Mouse (Mus musculus): Measurements from ENCODE around the gene Amacr. TPM values are rescaled to one million over a fixed set of nuclear protein-coding genes. Genes with fewer than 3 reads are reported as not detected.
A peak's percentile ranks its signal among the peaks of the same experiment; 100 is the strongest.
"Not testable (repeated sequence)": the region's sequence is repeated elsewhere in the genome, so short reads cannot be mapped to it uniquely, and the experiment has no call there.

The Amacr gene
- total RNA-seq, 2 experiments from 2014 or later, result 35.3 to 36.0 TPM

DNA sequence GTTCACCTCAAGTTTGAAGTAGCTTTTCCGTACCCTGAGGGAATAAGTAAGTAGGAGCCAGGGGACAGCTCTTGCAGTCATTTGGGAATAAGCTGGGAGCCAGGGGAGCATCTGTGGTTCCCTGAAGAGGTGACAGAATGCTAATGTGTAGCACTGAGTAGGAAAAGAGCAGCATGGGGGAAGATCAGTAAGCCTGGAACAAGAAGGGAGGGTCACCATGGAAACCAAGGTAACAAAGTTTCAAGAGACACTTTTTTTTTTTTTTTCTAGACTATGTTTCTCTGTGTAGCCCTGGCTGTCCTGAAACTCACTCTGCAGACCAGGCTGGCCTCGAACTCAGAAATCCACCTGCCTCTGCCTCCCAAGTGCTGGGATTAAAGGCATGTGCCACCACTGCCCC lies 4.9 kb downstream of the Amacr start:
- DNase-seq, result not testable (repeated sequence)

DNA sequence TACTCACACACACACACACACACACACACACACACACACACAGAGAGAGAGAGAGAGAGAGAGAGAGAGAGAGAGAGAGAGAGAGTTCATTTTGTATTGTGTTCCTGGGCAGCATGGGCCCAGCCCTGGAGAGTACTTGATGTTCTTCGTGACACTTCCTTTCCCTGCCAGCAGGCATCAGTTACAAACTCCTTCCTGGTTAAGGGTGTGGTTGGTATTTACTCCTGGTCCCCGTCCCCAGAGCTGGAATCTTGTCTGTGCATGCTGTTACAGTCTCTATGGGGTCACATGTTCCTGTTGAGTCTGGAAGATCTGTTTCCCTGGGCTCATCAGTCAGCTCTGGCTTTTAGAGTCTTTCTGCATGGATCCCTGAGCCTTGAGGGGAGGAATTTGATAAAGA lies 8.9 kb downstream of the Amacr start:
- no peak for DNase-seq

DNA sequence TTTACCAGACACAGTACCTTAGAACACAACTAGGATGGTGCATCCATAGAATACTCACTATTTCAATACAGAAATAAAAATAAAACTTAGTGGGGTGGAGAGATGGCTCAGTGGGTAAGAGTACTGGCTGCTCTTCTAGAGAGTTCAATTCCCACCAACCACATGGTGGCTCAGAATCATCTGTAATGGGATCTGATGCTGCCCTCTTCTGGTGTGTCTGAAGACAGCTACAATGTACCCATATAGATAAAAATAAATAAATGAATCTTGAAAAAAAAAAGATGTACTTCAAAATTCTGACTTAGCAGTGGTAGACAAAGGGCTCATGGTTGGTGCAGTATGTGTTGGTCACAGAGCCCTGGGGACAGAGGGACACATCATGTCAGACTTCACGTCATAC lies 10.0 kb downstream of the Amacr start:
- no peak for DNase-seq

DNA sequence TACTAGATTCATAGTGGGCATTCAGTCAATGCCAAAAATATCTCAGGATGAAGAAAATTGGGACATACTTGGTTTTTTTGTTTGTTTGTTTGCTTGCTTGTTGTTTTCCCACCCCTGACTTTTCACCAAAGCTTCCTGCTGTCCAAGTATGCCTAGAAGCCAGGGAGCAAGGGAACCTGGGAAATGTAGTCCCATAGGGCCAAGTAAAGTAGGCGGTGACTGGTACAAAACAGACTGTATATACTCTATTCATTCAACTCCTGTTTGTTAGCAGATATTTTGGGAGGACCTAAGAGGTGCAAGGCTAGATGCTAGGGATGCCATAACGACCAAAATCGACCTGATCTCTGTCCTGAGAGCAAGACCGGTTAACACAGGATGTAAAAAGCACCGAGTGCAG lies 18.3 kb downstream of the Amacr start:
- peak in 1 of 2 experiments; percentile 7 for DNase-seq

DNA sequence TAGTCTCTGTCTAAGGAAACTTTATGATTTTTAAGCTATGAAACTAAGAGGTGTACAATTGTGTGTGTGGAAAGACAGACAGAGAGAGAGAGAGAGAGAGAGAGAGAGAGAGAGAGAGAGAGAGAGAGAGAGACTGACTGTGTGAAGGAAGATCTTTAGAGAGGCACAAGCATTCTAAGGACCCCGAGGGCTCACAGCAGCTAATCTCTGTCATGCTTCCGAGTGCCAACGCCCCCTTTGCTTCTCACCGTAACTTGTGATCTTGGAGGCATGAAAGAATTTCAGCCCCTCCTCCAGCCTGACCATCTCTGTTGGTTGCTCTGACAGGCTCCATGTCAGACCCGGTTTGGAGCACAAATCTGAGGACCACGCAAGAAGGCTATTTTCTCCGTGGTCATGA lies 18.9 kb downstream of the Amacr start, which contains the start of gene Slc45a2:
Gene Slc45a2 (plus strand): TSS at position 301 of the 400 bp plus-strand sequence.
- DNase-seq, result no peak

DNA sequence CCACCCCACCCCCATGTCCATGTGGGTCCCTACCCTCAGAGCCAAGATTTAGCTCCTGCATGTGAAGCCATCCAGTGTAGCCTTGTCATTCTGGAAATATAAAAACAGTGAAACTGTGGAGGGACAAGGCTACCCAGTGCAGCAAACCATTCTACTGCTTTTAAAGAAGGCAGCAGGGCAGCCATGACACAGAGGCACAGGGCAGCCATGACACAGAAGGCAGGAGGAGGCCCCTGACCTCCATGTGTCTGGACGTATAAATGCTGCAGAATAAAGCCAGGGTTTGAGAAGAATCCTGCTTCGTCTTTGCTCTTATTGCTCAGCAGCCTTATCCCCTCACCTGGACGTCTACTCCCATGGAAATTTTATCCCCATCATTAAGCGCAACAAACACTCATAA lies 22.2 kb downstream of the Amacr start:
- no peak for DNase-seq

DNA sequence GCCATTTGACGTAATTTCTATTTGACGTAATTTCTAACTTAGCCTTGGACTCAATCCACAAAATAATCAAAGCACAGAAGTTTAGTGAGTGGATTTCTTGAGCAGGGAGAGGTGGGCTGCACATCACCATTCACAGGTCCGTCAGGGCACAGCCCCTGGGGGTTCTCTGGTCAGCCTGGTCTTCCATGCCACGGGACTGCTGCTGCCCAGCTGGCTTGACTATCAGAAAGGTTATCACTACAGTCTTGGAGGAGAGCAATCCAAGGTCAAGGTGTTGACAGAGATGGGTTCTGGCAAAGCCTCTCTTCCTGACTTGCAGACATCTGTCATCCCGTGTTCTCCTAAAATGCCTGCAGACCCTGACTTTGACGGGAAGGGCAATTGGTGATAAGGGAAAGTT lies 23.1 kb downstream of the Amacr start:
- DNase-seq, result no peak

DNA sequence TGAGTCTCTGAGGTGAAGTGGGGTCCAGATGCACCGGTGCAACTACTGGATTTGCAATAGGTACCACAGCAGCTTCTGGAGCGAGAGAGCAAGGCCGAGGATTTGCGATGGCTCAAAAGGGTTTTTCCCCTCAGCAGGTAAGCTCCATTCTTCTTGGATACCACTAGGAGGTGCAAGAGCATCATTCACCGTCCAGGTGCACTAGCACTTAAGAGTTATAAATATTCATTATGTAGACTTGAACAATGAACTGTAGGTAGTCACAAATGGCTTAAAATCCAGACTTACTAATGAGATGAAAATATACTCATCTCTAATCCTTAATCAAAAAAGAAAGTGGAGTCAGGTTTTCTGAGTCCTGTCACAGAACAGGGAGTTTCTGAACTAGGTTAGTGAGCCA lies 27.2 kb downstream of the Amacr start:
- no peak for DNase-seq

DNA sequence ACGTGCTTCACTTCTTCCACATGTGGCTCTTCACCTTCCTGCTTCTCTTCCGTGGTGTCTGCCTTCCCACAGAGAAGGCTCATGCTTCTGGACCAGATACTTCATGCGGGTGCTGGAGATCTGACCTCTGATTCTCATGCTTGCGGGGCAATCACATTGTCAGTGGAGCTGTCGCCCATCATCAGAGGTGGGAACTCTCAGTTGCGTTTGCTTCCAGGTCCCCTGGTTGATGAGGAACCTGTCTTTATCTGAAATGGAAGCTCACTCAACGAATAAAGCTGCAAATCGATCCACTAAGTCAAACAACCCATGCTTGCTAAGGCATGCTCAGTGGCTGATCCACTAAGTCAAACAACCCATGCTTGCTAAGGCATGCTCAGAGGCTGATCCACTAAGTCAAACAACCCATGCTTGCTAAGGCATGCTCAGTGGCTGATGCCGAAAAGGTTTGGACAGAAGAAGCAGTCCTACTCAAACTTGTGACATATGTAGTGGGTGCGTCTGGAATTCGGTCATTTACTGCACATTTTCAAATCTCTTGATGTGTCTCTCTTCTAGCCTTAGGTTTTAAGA lies 29.5 kb downstream of the Amacr start:
- no peak for DNase-seq

DNA sequence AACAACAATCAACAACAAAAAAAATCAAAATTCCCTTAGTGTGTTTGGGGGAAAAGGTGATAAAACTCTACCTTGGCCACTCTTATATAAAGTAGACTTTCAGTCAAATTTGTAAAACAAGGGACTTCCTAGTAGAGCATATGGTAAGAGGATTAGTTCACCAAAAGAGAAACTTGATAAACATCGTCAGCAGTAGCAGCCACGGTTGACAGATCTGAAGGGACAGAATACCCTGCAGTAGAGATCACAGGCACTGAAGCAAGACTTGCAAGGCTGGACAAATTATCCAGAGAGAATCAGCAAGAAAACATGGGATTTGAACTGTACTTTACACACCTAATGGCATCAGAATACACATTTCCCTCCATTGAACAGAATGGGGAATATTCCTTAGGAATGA lies 33.4 kb downstream of the Amacr start:
- no peak for DNase-seq

DNA sequence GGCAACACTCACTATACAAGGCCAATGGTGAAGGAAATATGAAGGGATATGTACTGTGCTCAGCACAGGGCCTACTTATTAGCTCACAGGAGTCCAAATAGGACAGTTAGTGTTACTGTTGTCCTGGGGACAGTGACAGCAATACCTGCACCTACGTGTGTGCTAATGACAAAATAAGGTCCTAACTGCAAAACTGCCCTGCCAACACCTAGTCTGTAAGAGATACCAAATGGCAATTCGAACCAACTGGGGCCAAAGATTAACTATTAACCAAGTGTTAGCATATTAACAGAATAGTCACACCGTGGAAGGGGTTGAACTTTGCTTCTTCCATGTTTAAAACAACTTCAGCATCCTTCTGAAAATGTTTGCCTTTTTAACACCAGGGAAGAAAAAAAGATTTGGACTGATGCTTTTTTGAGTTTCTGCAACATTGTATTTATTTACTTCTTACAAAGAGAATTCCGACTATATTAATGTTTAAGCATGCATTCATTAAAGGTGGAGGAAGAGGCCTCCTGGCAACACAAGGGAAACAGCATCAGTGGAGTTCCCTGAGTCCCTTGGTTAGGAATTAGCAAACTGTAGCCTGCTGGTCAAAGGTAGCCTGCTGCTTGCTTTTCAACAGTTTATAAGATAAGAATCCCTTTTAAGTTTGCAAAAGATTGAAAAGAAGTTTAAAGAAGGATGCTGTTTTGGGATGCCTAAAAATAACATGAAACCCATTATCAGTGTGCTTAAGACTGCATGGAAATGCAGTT lies 45.4 kb downstream of the Amacr start:
- DNase-seq, result no peak

DNA sequence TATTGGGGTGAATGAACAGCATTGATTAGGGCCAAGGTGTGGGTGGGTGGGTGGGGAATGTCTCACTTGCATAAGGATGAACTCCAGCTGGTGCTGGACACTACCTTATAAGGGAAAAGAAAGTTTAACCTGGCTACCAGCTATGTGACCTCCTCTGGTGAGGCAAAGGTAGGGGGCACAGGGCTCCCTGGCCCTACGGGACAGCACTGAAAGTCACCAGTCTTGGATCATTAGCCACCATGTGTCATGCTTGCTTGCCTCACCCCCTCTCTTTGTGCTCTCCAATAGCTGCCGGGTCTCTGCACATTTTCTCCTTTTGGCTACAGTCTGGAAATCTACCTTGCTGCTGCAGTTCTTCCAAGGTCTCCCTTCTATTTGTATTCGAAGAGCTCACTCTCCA lies 48.6 kb downstream of the Amacr start:
- DNase-seq, result no peak

DNA sequence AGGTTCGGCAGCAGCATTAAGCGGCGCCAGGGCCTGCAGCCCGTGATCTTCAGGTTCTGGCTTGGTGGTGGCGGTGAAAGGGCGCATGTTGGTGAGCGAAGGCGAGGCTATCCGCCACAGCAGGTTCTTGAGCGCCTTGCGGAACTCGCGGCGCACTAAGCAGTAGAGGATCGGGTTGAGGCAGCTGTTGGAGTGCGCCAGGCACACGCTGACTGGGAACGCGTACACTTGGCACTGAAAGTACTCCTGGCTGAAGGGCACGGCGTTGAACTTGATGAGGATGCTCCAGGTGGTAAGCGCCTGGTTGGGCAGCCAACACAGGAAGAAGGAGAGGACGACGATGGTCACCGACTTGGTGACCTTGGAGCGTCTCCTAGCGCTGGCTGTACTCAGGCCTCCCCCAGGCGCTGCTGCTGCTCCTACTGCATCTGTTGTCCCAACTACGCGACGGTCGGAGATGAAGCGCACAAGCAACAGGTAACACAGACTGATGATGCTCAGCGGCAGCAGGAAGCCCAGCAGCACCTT lies 54.5 kb downstream of the Amacr start:
- no peak for DNase-seq

DNA sequence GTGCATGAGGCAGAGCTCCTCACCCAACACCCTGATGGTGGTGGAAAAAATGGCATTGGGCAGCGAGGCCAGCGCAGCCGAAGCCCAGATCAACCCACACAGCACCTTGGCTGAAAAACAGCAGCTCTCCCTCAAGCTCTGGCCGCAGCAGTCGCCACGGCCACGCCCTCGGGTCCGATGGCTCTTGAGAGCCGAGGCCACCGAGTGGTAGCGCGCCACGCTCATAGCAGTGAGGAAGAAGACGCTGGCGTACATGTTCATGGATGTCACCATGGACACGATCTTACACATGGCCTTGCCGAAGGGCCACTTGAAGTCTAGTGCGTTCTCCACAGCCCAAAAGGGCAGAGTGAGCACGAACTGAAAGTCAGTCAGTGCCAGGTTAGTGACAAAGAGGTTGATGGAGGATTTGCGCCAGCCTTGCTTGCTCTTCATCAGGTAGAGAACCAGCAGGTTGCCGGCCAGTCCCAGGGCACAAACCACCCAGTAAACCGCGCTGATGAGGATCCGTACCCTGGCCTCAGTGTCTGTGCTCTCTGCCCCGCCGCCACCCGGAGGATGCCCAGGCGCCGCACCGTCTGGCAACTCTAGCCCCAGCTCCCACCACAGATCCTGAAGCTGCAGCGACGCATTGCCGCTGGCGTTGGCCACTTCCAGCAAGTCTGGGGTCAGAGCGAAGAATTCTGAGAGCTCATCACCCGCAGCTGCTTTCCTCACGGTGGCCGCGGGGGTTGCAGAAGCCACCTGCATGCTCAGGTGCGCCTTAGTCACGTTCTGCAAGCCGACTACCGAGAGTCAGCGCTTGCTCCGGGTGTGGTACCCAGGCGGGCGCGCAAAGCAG lies 55.2 kb downstream of the Amacr start:
- DNase-seq, result no peak

DNA sequence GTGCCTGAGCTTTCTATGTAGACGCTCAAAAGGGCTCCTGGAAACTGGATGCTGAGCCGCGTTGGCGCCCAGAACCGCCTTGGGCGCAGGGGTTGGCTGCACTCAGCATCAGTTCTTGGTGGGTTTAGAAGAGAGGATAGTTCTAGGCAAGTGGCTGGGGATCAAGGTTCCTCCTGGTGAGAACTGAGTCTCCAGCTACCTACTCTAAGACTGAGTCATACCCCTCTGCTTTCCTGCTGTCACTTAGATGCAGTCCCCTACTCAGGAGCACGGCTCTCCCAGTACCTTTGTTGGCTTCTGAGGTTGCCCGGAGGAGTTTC lies 55.8 kb downstream of the Amacr start:
- no peak for DNase-seq

DNA sequence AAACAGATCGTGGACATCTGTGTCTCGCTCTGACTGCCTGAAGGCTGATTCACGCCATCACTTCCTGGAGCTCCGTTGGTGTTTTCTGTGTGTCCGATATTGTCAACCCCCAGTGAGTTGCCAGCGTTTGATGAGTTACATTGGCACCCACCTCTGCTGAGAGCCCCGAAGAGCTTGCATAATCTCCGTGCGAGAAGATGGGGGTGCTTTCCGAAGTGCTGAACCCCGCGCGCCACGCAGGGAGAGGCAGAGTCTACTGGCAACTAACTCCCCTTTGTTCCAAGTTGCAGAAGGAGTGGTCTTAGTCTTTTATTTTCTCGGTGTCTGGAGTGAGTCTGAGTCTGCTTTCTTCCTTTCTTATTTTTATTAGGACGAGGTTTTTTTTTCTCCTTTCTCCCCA lies 56.2 kb downstream of the Amacr start, which contains the start of gene Rxfp3:
Gene Rxfp3 (minus strand): TSS at position 281 of the 400 bp plus-strand sequence.
- DNase-seq, result no peak

DNA sequence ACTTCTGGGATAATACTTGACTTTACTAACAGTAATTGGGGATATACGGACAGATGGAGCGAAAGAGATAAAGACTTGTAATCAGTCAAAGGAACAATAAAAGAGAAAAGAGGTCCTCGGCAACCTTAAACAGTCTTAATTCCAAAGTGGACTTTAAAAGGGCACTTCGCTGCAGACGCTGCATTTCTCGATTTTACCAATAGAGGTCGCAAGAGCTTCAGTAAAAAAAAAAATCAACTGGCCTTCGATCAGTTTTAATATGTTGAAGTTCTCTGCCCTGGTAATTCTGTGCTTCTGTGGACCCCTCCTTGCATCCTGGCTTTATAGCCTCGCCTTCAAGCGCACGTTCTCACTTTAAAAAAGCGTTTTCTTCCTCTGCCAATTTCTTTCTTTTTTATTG lies 56.9 kb downstream of the Amacr start:
- peak; percentile 17 to 80 for DNase-seq

DNA sequence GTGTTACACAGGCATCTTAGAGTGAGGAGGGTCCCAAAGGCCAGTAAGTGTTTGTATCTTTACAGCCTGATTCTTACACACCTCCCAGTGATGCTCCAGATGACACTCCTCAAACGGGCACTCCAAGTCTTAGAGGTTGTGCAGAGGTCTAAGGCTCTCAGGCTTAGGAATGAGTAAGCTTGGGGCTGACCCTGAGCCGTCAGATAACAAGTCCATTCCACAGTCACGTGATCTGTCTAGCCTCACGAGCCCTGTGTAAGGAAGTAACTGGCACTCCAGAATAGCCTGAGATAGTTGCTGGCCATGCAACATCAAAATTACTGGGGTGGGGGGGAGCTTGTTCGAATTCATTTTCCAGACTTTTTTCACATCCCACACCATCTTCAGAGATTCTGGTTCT lies 58.5 kb downstream of the Amacr start:
- DNase-seq, result no peak

DNA sequence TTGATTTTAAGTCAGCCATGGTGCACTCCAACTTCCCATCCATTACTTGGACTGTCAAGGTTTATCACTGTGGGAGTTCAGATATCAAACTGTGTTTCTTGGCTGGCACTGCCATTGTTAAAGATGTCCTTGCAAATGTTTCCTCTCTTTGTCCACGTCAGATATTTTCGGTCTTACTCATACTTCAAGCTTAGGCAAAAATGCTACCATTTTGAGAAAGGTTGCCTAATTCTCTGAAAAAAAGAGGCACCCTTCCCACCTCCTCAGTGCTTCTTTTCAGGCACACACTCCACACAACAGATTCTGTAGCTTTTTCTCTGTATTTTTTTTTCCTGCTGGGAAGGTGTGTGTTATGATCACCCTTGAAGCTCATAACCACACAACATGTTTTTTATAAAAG lies 59.7 kb downstream of the Amacr start:
- no peak for DNase-seq

DNA sequence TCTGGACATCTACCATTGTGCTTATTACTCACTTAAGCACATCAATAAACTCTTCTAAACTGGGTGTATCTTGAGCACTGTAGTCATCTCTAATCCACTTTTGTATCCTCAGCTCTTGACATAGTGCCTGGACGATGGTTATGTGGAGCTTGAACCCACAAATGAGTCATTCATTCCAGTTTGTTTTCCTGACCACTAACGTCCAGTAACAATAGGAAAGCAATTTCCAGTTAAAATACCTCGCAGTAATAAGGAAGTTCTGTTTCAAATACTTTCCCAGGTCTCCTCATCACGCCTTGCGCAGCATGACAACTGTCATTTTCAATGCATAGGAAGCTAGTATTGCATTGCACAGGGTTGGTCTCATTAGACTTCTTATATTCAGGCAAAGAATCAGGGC lies 61.3 kb downstream of the Amacr start:
- no peak for DNase-seq
